Mouse (Mus musculus): ENCODE results near the gene Cacnb4. TPM values are rescaled to one million over a fixed set of nuclear protein-coding genes. Genes with fewer than 3 reads are reported as not detected.

Gene Cacnb4
- polyA plus RNA-seq, 1 experiment from 2014 or later = 6.6 TPM

GRCm38 (mm10) chr2:52619406-52619974 lies 57.1 kb downstream of the Cacnb4 start:
- H3K27me3 ChIP-seq = no peaks in the 10 kb centered on the region
- H3K36me3 ChIP-seq (ENCODE audit: poor library complexity, severe bottlenecking) = no peaks in the 10 kb centered on the region
- peaks cover 12% of the 10 kb centered on the region for H3K4me1 ChIP-seq
- H3K4me2 ChIP-seq = no peak overlapping the region
- 83% methylated on average over 17 of the region's 17 CpGs for WGBS
- H3K27ac ChIP-seq = no peak overlapping the region
- ATAC-seq = no peak
- H3K9me3 ChIP-seq (replicated peaks) = no peaks in the 10 kb centered on the region
- H3K9ac ChIP-seq = no peak overlapping the region
- H3K4me3 ChIP-seq = no peak overlapping the region

- 78% methylated on average over 2 of the region's 2 CpGs for WGBS
- no peak for ATAC-seq
- Histone ChIP-seq H3K27ac (no peak overlapping the region), H3K36me3 (ENCODE audit: poor library complexity, severe bottlenecking) (no peaks in the 10 kb centered on the region), H3K9ac (no peak overlapping the region), H3K4me1 (peaks cover 5% of the 10 kb centered on the region), H3K27me3 (no peaks in the 10 kb centered on the region), H3K4me2 (no peak overlapping the region), H3K4me3 (no peak overlapping the region), H3K9me3 (replicated peaks) (no peaks in the 10 kb centered on the region)
Measured at GRCm38 (mm10) chr2:52618804-52619203, 57.8 kb downstream of the Cacnb4 start.

- no peaks in the 10 kb centered on the region for H3K4me1 ChIP-seq
- ATAC-seq = no peak
- no peak overlapping the region for H3K4me3 ChIP-seq
- H3K27me3 ChIP-seq = no peaks in the 10 kb centered on the region
- H3K9me3 ChIP-seq (replicated peaks) = no peaks in the 10 kb centered on the region
- no peak overlapping the region for H3K4me2 ChIP-seq
- no peak overlapping the region for H3K27ac ChIP-seq
- WGBS = 74% methylated on average over 5 of the region's 5 CpGs
- H3K36me3 ChIP-seq (ENCODE audit: poor library complexity, severe bottlenecking) = no peaks in the 10 kb centered on the region
- no peak overlapping the region for H3K9ac ChIP-seq
Measured at GRCm38 (mm10) chr2:52615429-52615828, 61.2 kb downstream of the Cacnb4 start.

- H3K27ac ChIP-seq = no peak overlapping the region
Measured at GRCm38 (mm10) chr2:52613888-52614287, 62.7 kb downstream of the Cacnb4 start.

GRCm38 (mm10) chr2:52609486-52609885 lies 67.1 kb downstream of the Cacnb4 start:
- no peak for ATAC-seq

More at GRCm38 (mm10) chr2:52613888-52614287, 62.7 kb downstream of the Cacnb4 start:
- ATAC-seq = no peak
- Histone ChIP-seq H3K4me1 (no peaks in the 10 kb centered on the region), H3K4me2 (no peak overlapping the region), H3K36me3 (ENCODE audit: poor library complexity, severe bottlenecking) (no peaks in the 10 kb centered on the region), H3K4me3 (no peak overlapping the region), H3K9ac (no peak overlapping the region), H3K9me3 (replicated peaks) (no peaks in the 10 kb centered on the region), H3K27me3 (no peaks in the 10 kb centered on the region)
- 92% methylated on average over 4 of the region's 4 CpGs for WGBS

GRCm38 (mm10) chr2:52607857-52608485 lies 68.7 kb downstream of the Cacnb4 start:
- 0 out of 2 replicates have a peak, but pooled peaks have one; percentile 14 for ATAC-seq

More at GRCm38 (mm10) chr2:52609486-52609885, 67.1 kb downstream of the Cacnb4 start:
- H3K27ac ChIP-seq = no peak overlapping the region
- 48% methylated on average over 1 of the region's 1 CpGs for WGBS
- no peak overlapping the region for H3K9ac ChIP-seq
- no peaks in the 10 kb centered on the region for H3K27me3 ChIP-seq
- H3K36me3 ChIP-seq (ENCODE audit: poor library complexity, severe bottlenecking) = no peaks in the 10 kb centered on the region
- no peak overlapping the region for H3K4me2 ChIP-seq
- H3K4me3 ChIP-seq = no peak overlapping the region
- H3K4me1 ChIP-seq = 0 out of 2 replicates have a peak, but pooled peaks cover 6% of the 10 kb centered on the region
- no peaks in the 10 kb centered on the region for H3K9me3 ChIP-seq (replicated peaks)

GRCm38 (mm10) chr2:52606331-52606730 lies 70.3 kb downstream of the Cacnb4 start:
- H3K36me3 ChIP-seq (ENCODE audit: poor library complexity, severe bottlenecking) = no peaks in the 10 kb centered on the region
- no peaks in the 10 kb centered on the region for H3K9me3 ChIP-seq (replicated peaks)
- 91% methylated on average over 4 of the region's 4 CpGs for WGBS
- no peak for ATAC-seq
- 0 out of 2 replicates have a peak, but pooled peaks cover 6% of the 10 kb centered on the region for H3K4me1 ChIP-seq
- H3K9ac ChIP-seq = no peak overlapping the region
- H3K27ac ChIP-seq = no peak overlapping the region
- H3K4me3 ChIP-seq = no peak overlapping the region
- no peaks in the 10 kb centered on the region for H3K27me3 ChIP-seq
- no peak overlapping the region for H3K4me2 ChIP-seq

More at GRCm38 (mm10) chr2:52607857-52608485, 68.7 kb downstream of the Cacnb4 start:
- Histone ChIP-seq H3K9ac (no peak overlapping the region), H3K4me1 (0 out of 2 replicates have a peak, but pooled peaks cover 6% of the 10 kb centered on the region), H3K36me3 (ENCODE audit: poor library complexity, severe bottlenecking) (no peaks in the 10 kb centered on the region), H3K9me3 (replicated peaks) (no peaks in the 10 kb centered on the region), H3K27ac (no peak overlapping the region), H3K27me3 (no peaks in the 10 kb centered on the region), H3K4me2 (no peak overlapping the region), H3K4me3 (no peak overlapping the region)
- 43% methylated on average over 5 of the region's 5 CpGs for WGBS

- H3K27me3 ChIP-seq = no peaks in the 10 kb centered on the region
- WGBS = 19% methylated on average over 4 of the region's 4 CpGs
- H3K4me1 ChIP-seq = 0 out of 2 replicates have a peak, but pooled peaks cover 6% of the 10 kb centered on the region
- H3K27ac ChIP-seq = no peak overlapping the region
- no peak overlapping the region for H3K4me2 ChIP-seq
- no peak overlapping the region for H3K9ac ChIP-seq
- no peaks in the 10 kb centered on the region for H3K36me3 ChIP-seq (ENCODE audit: poor library complexity, severe bottlenecking)
- ATAC-seq = peak; percentile 67; the same call in 1 of the 2 replicates
- no peak overlapping the region for H3K4me3 ChIP-seq
- H3K9me3 ChIP-seq (replicated peaks) = no peaks in the 10 kb centered on the region
Measured at GRCm38 (mm10) chr2:52605321-52605720, 71.3 kb downstream of the Cacnb4 start.

- WGBS = 87% methylated on average over 8 of the region's 8 CpGs
Measured at GRCm38 (mm10) chr2:52604651-52605020, 72.0 kb downstream of the Cacnb4 start.

GRCm38 (mm10) chr2:52603935-52604650 lies 72.5 kb downstream of the Cacnb4 start:
- ATAC-seq = no peak
- no peaks in the 10 kb centered on the region for H3K9me3 ChIP-seq (replicated peaks)

More at GRCm38 (mm10) chr2:52604651-52605020, 72.0 kb downstream of the Cacnb4 start:
- Histone ChIP-seq H3K9ac (no peak overlapping the region), H3K4me1 (0 out of 2 replicates have a peak, but pooled peaks cover 6% of the 10 kb centered on the region), H3K4me3 (no peak overlapping the region), H3K27ac (no peak overlapping the region), H3K27me3 (no peaks in the 10 kb centered on the region), H3K9me3 (replicated peaks) (no peaks in the 10 kb centered on the region), H3K4me2 (no peak overlapping the region), H3K36me3 (ENCODE audit: poor library complexity, severe bottlenecking) (no peaks in the 10 kb centered on the region)
- ATAC-seq = no peak

GRCm38 (mm10) chr2:52603421-52603820 lies 73.2 kb downstream of the Cacnb4 start:
- 66% methylated on average over 6 of the region's 6 CpGs for WGBS
- no peak overlapping the region for H3K4me2 ChIP-seq
- H3K4me1 ChIP-seq = 0 out of 2 replicates have a peak, but pooled peaks cover 6% of the 10 kb centered on the region
- no peak for ATAC-seq
- no peaks in the 10 kb centered on the region for H3K9me3 ChIP-seq (replicated peaks)
- H3K27ac ChIP-seq = no peak overlapping the region
- no peaks in the 10 kb centered on the region for H3K36me3 ChIP-seq (ENCODE audit: poor library complexity, severe bottlenecking)
- H3K4me3 ChIP-seq = no peak overlapping the region
- no peak overlapping the region for H3K9ac ChIP-seq
- no peaks in the 10 kb centered on the region for H3K27me3 ChIP-seq

More at GRCm38 (mm10) chr2:52603935-52604650, 72.5 kb downstream of the Cacnb4 start:
- Histone ChIP-seq H3K36me3 (ENCODE audit: poor library complexity, severe bottlenecking) (no peaks in the 10 kb centered on the region), H3K27ac (no peak overlapping the region), H3K4me1 (0 out of 2 replicates have a peak, but pooled peaks cover 6% of the 10 kb centered on the region), H3K4me2 (no peak overlapping the region), H3K27me3 (no peaks in the 10 kb centered on the region), H3K9ac (no peak overlapping the region), H3K4me3 (no peak overlapping the region)
- WGBS = 91% methylated on average over 11 of the region's 11 CpGs

GRCm38 (mm10) chr2:52602921-52603320 lies 73.7 kb downstream of the Cacnb4 start:
- Histone ChIP-seq H3K4me3 (no peak overlapping the region), H3K9ac (no peak overlapping the region), H3K36me3 (ENCODE audit: poor library complexity, severe bottlenecking) (no peaks in the 10 kb centered on the region), H3K4me1 (0 out of 2 replicates have a peak, but pooled peaks cover 2% of the 10 kb centered on the region), H3K27me3 (no peaks in the 10 kb centered on the region), H3K27ac (no peak overlapping the region), H3K9me3 (replicated peaks) (no peaks in the 10 kb centered on the region), H3K4me2 (no peak overlapping the region)
- no peak for ATAC-seq
- WGBS = 91% methylated on average over 8 of the region's 8 CpGs

Data from forebrain, embryonic 13.5 days (tissue).